In genomic region chr5:3886862-3887261, GRCm38 (mm10) we compare ENCODE assay signal across 10 mouse cellular contexts. TPM values are rescaled to one million over a fixed set of nuclear protein-coding genes. Genes with fewer than 3 reads are reported as not detected.
A peak's percentile ranks its signal among the peaks of the same experiment; 100 is the strongest.
DNase-seq lines count a peak whose midpoint lies in the region; ATAC-seq and TF ChIP-seq lines count a peak whose summit lies in the region.
"Not testable (repeated sequence)": the region's sequence is repeated elsewhere in the genome, so short reads cannot be mapped to it uniquely, and the experiment has no call there.
"Had no signal": no experiment of that assay in that cellular context is flagged by ENCODE, and none has a peak within 500 bp of the region (broad histone marks: within the 10 kb centered on the region; RNA-seq: fewer than 3 reads in every experiment).

No protein-coding gene starts in this region.

- not testable (repeated sequence) for H3K36me3 ChIP-seq in CH12.LX (replicated peaks in 1 of 2; ENCODE audit: control insufficient read depth in 1 of 2, insufficient read depth in 1 of 2, low read length in 1 of 2)

- dilution Hi-C loops in CH12.LX (cut with MboI; ENCODE audit: extremely low pct_ligation_motif_present, extremely low pct_unique_long_range_greater_than_20kb, low sequenced_read_pairs): not testable (repeated sequence)

- DNase-seq in 416B (ENCODE audit: low read depth): peak; percentile 15
- peak; percentile 47 for DNase-seq in CD4-positive, CD25-positive, alpha-beta regulatory T cell, adult 2 months (ENCODE audit: low read depth, low spot score)
- DNase-seq in CH12.LX (ENCODE audit: extremely low read depth): not testable (repeated sequence)

- not testable (repeated sequence) for TF ChIP-seq POLR2A in CH12.LX (IDR thresholded peaks at IDR 0.05; ENCODE audit: low read depth, low read length)

- in situ Hi-C loops in CH12.LX (cut with MboI; ENCODE audit: low pct_ligation_motif_present, low pct_unique_long_range_greater_than_20kb, low sequenced_read_pairs): loop anchor here (25.0 kb wide), 1 partner anchor 300 kb away; the partner anchor contains the start of gene Mterf1b

- H3K4me3 ChIP-seq in CH12.LX (replicated peaks in 1 of 3; ENCODE audit: low read depth in 2 of 3, low read length in 2 of 3, poor library complexity in 1 of 3): not testable (repeated sequence)

- H3K79me2 ChIP-seq in CH12.LX (replicated peaks; ENCODE audit: control insufficient read depth, extremely low read depth, insufficient read depth, poor library complexity, severe bottlenecking): not testable (repeated sequence)

- TF ChIP-seq CTCF in CH12.LX (conservative IDR thresholded peaks at IDR 0.05 in 1 of 2, IDR thresholded peaks at IDR 0.05 in 1 of 2; ENCODE audit: low read depth in 2 of 2, low read length in 2 of 2): not testable (repeated sequence)

- not testable (repeated sequence) for H3K9ac ChIP-seq in CH12.LX (ENCODE audit: insufficient read depth, low read depth)

- TF ChIP-seq EP300 in CH12.LX (IDR thresholded peaks at IDR 0.05; ENCODE audit: low read length): not testable (repeated sequence)

- ATAC-seq in activated CD4-positive, CD25-positive, alpha-beta regulatory T cell, adult 4 months: peak; percentile 87
- ATAC-seq in inflammation-experienced regulatory T-cells, adult 6 months: peak; percentile 88

- peaks cover 8 to 20% of the 10 kb centered on the region in 2 experiments for H3K4me1 ChIP-seq in CH12.LX (ENCODE audit: control insufficient read depth in 1 of 2, insufficient read depth in 2 of 2)

- TF ChIP-seq RAD21 in CH12.LX (IDR thresholded peaks at IDR 0.05; ENCODE audit: low read depth, low read length): not testable (repeated sequence)

- H3K27me3 ChIP-seq in CH12.LX (replicated peaks): not testable (repeated sequence)

- not testable (repeated sequence) for H3K27ac ChIP-seq in CH12.LX (ENCODE audit: insufficient read depth, low read depth)

- peak overlapping the region; percentile 44; the same call in 1 of the 2 replicates for H3K4me2 ChIP-seq in CH12.LX (ENCODE audit: insufficient read depth, low read depth, poor library complexity, severe bottlenecking)

- not testable (repeated sequence) for H3K9me3 ChIP-seq in CH12.LX (replicated peaks; ENCODE audit: low read length)

TF ChIP-seq in CH12.LX, 34 proteins besides CTCF, POLR2A, EP300 and RAD21:
- 0 out of 2 replicates have a peak, but pooled peaks have one; percentile 7 for TF ChIP-seq JUND (conservative IDR thresholded peaks at IDR 0.05; ENCODE audit: low read depth, low read length)

RNA-seq across cellular contexts. Expression of gene Mterf1a, which starts 6.9 kb away (rescaled TPM):
- total RNA-seq in CH12.LX (2012; rRNA removed): 11.0 and 11.7 TPM in 2 replicates
- total RNA-seq in CH12.LX (2014; rRNA removed): 18.1 and 21.4 TPM in 2 replicates
- 7.8 and 11.6 TPM in 2 replicates for polyA plus RNA-seq in CH12.LX (2012; ENCODE audit: insufficient read length, low read depth)
- 10 to 100 TPM; 24.3 to 27.5 TPM for polyA plus RNA-seq in activated CD4-positive, CD25-positive, alpha-beta regulatory T cell, adult 4 months (2017; shearing (Covaris generic))
- 10 to 100 TPM; 23.3 to 36.2 (median 33.8) TPM for polyA plus RNA-seq in inflammation-experienced regulatory T-cells, adult 6 months (2017; shearing (Covaris generic))

RNA-seq across cellular contexts. Expression of gene Akap9, which starts 41.0 kb away (rescaled TPM):
- 15.6 and 17.2 TPM in 2 replicates for total RNA-seq in CH12.LX (2012; rRNA removed)
- total RNA-seq in CH12.LX (2014; rRNA removed): 8.4 and 10.3 TPM in 2 replicates
- polyA plus RNA-seq in CH12.LX (2012; ENCODE audit: insufficient read length, low read depth): 12.8 and 13.5 TPM in 2 replicates
- polyA plus RNA-seq in activated CD4-positive, CD25-positive, alpha-beta regulatory T cell, adult 4 months (2017; shearing (Covaris generic)): 100 to 1,000 TPM; 116 to 142 TPM
- polyA plus RNA-seq in inflammation-experienced regulatory T-cells, adult 6 months (2017; shearing (Covaris generic)): 100 to 1,000 TPM; 102 to 198 (median 175) TPM

RNA-seq across cellular contexts. Expression of gene Lrrd1, which starts 41.9 kb away (rescaled TPM):
- total RNA-seq in CH12.LX (2012; rRNA removed) (not detected in 2 replicates), CH12.LX (2014; rRNA removed) (not detected in 2 replicates)
- not detected in 2 replicates for polyA plus RNA-seq in CH12.LX (2012; ENCODE audit: insufficient read length, low read depth)
- polyA plus RNA-seq in activated CD4-positive, CD25-positive, alpha-beta regulatory T cell, adult 4 months (2017; shearing (Covaris generic)): under 1 TPM in 1 of 2 experiments, not detected in 1; 0.20 TPM
- polyA plus RNA-seq in inflammation-experienced regulatory T-cells, adult 6 months (2017; shearing (Covaris generic)): under 1 TPM in 2 of 3 experiments, not detected in 1; 0.79 to 0.83 TPM
- total RNA-seq: adrenal gland, postnatal 10 days; adrenal gland, postnatal 25 days; adrenal gland, postnatal 4 days; common myeloid progenitor, adult 5-6 weeks had no signal
- polyA plus RNA-seq: erythroblast, embryonic 14.5 days had no signal
